Mouse (Mus musculus) monocyte, adult 5-6 weeks (primary cell): ENCODE data around the gene Trim28. TPM values are rescaled to one million over a fixed set of nuclear protein-coding genes. Genes with fewer than 3 reads are reported as not detected.
"Not testable (repeated sequence)": the region's sequence is repeated elsewhere in the genome, so short reads cannot be mapped to it uniquely, and the experiment has no call there.

Experiments used
- ATAC-seq: fragments of 153-309, 156-312 bp; replicated peaks from 2 replicates; pipeline ENCODE4 v1.8.0; 2017; ENCODE audit warnings: mild to moderate bottlenecking; ENCODE audit not compliant: low TSS enrichment, insufficient number of reproducible peaks, severe bottlenecking, poor library complexity, low FRiP score
- total RNA-seq: library from RNA; stranded (forward); fragments of 200-1000, 200-491, 200-594 nt; gene quantifications from 3 replicates; pipeline ENCODE4 v1.2.3, GENCODE M21; 2017

The Trim28 gene
- total RNA-seq, 1 experiment from 2014 or later: 150 TPM

GRCm38 (mm10) chr7:13046084-13046483 is 47.2 kb downstream of the Trim28 start:
- peak; percentile 75 for ATAC-seq

GRCm38 (mm10) chr7:13053001-13053400 is 54.1 kb downstream of the Trim28 start:
- no peak for ATAC-seq

- ATAC-seq: no peak
Measured at GRCm38 (mm10) chr7:13053501-13053900, 54.6 kb downstream of the Trim28 start.

- no peak for ATAC-seq
Measured at GRCm38 (mm10) chr7:13053961-13054286, 55.0 kb downstream of the Trim28 start.

- peak; percentile 86 for ATAC-seq
Measured at GRCm38 (mm10) chr7:13054287-13055010, 55.5 kb downstream of the Trim28 start, which contains the start of gene Mzf1. Gene Mzf1, minus strand, starts transcription at chr7:13054764.

- ATAC-seq: no peak
Measured at GRCm38 (mm10) chr7:13056913-13057700, 58.2 kb downstream of the Trim28 start.

- no peak for ATAC-seq
Measured at GRCm38 (mm10) chr7:13059536-13059935, 60.6 kb downstream of the Trim28 start.

- not testable (repeated sequence) for ATAC-seq
Measured at GRCm38 (mm10) chr7:13063399-13063798, 64.5 kb downstream of the Trim28 start.

- ATAC-seq: no peak
Measured at GRCm38 (mm10) chr7:13072293-13072692, 73.4 kb downstream of the Trim28 start.

Other genes with a start within 250 kb of the Trim28 start
- 0.19 to 1.6 TPM (median 0.53 TPM) in 3 replicates for gene Zscan18, start 195.5 kb upstream of the Trim28 start, total RNA-seq
- 10.1 to 23.3 TPM (median 10.4 TPM) in 3 replicates for gene Zfp329, start 180.3 kb upstream of the Trim28 start, total RNA-seq
- gene Zfp110, start 164.4 kb upstream of the Trim28 start, total RNA-seq: 95.8 to 106 TPM (median 102 TPM) in 3 replicates
- 1.6 to 4.2 TPM (median 2.4 TPM) in 3 replicates for gene Zfp128, start 117.9 kb upstream of the Trim28 start, total RNA-seq
- gene Zscan22, start 101.3 kb upstream of the Trim28 start, total RNA-seq: 0.75 to 3.9 TPM in 2 of 3 replicates, not detected in the other
- gene Rps5, start 76.8 kb upstream of the Trim28 start, total RNA-seq: 534 to 585 TPM (median 572 TPM) in 3 replicates
- 0.53 TPM in 1 of 3 replicates, not detected in the others for gene Rnf225, start 71.7 kb upstream of the Trim28 start, total RNA-seq
- 0.96 to 4.5 TPM (median 1.9 TPM) in 3 replicates for gene Zfp324, start 33.3 kb upstream of the Trim28 start, total RNA-seq
- 0.43 to 1.3 TPM (median 1.0 TPM) in 3 replicates for gene Zfp446, start 21.3 kb upstream of the Trim28 start, total RNA-seq
- 1.6 TPM in 1 of 3 replicates, not detected in the others for gene Slc27a5, start 922 bp upstream of the Trim28 start, total RNA-seq
- 3.6 to 5.7 TPM (median 3.8 TPM) in 3 replicates for gene Zbtb45, start 10.9 kb downstream of the Trim28 start, total RNA-seq
- gene Chmp2a, start 35.7 kb downstream of the Trim28 start, total RNA-seq: 277 to 386 TPM (median 313 TPM) in 3 replicates
- 44.8 to 67.8 TPM (median 54.9 TPM) in 3 replicates for gene Ube2m, start 39.2 kb downstream of the Trim28 start, total RNA-seq
- 0.19 to 0.48 TPM in 2 of 3 replicates, not detected in the other for gene Mzf1, start 55.6 kb downstream of the Trim28 start, total RNA-seq
- not detected in 3 replicates for gene Vmn1r85, start 96.1 kb downstream of the Trim28 start, total RNA-seq
- not detected in 3 replicates for gene Vmn1r86, start 120.8 kb downstream of the Trim28 start, total RNA-seq
- not detected in 3 replicates for gene Vmn1r87, start 141.0 kb downstream of the Trim28 start, total RNA-seq
- not detected in 3 replicates for gene Vmn1r88, start 160.5 kb downstream of the Trim28 start, total RNA-seq
- gene Vmn1r89, start 213.9 kb downstream of the Trim28 start, total RNA-seq: not detected in 3 replicates